Mouse (Mus musculus) cortical plate, adult 2 months (tissue): ENCODE data around the gene Gmeb2. TPM values are rescaled to one million over a fixed set of nuclear protein-coding genes. Genes with fewer than 3 reads are reported as not detected.

Experiments
- H3K27ac ChIP-seq: fragments of 200-500 bp; 2 replicates; pipeline ENCODE4 v1.5.1; 2012; ENCODE audit warnings: low read length, control low read depth, inconsistent platforms; ENCODE audit not compliant: insufficient read depth
- H3K4me1 ChIP-seq: fragments of 200-500 bp; 2 replicates; pipeline ENCODE4 v1.6.1; 2011; ENCODE audit warnings: low read length; ENCODE audit not compliant: control insufficient read depth, insufficient read depth
- H3K4me3 ChIP-seq: fragments of 200-500 bp; 2 replicates; pipeline ENCODE4 v1.5.1; 2011; ENCODE audit warnings: mild to moderate bottlenecking, low read length, control low read depth; ENCODE audit not compliant: insufficient read depth
- CTCF ChIP-seq: fragments of 200-500 bp; IDR thresholded peaks from 2 replicates; pipeline ENCODE4 v1.5.1; 2011; ENCODE audit warnings: mild to moderate bottlenecking, control low read depth, low read length; ENCODE audit not compliant: insufficient read depth; ENCODE audit errors: extremely low read depth
- POLR2A ChIP-seq: fragments of 200-500 bp; IDR thresholded peaks from 2 replicates; pipeline ENCODE4 v1.6.1; 2011; ENCODE audit warnings: mild to moderate bottlenecking, low read length, control low read depth; ENCODE audit not compliant: insufficient read depth; ENCODE audit errors: extremely low read depth
- polyA plus RNA-seq: library from polyadenylated mRNA; depleted of rRNA; stranded (reverse); fragments of >200 nt; gene quantifications from 2 replicates; pipeline ENCODE4 v1.2.3, GENCODE M21; 2012; rRNA removed

Gene Gmeb2
- polyA plus RNA-seq, 1 experiment = 22.8 TPM

DNA sequence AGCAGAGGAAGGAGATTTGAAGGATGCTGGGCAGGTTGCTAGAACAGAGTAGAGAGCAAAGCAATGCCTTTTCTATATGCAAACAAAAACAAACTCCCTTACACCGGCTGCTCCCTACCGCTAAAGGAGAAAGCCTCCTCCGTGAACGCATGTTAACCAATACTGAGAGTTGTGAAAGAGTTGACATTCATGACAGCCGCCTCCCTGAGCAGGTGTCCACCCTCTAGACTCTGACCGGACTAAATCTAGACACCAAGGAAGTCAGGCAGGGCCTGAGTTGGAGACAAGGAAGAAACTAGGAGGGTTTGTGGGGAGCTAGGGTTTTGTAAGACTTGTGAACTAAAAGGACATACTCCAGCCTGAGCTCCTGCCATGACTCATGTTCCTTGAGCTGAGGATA, 84.9 kb downstream of the Gmeb2 start:
- Histone ChIP-seq H3K4me3 (no peak overlapping the region), H3K27ac (no peak overlapping the region), H3K4me1 (no peaks in the 10 kb centered on the region; the same call in 1 of the 2 replicates)
- no peak for TF ChIP-seq POLR2A
- TF ChIP-seq CTCF = no peak

DNA sequence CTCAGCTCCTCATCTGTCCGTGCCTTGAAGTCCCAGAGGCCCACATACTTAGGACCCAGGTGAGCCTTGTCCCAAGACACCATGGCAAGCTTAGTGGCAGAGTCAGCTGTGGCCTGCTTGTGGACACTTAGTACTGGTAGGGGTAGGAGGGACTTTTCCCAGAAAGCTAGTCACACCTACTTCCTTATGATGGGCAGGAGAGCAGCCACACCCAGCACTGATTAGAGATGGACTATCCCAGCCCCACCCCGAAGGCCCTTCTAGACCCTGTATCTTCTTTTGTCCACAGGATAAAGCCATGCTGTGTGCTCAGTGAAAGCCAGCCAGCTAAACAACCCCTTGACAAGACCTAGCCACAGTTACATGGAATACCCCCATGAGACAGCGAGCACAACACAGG, 85.4 kb downstream of the Gmeb2 start, which contains the start of gene Ptk6:
Gene Ptk6, minus strand, starts transcription at position 368 of the 400 bp plus-strand sequence.
- no peak within 1 kb of the TSS for H3K4me3 ChIP-seq
- TF ChIP-seq POLR2A (no peak), CTCF (no peak)
- H3K4me1 ChIP-seq = no peaks in the 10 kb centered on the region; the same call in 1 of the 2 replicates
- H3K27ac ChIP-seq = no peak within 1 kb of the TSS

DNA sequence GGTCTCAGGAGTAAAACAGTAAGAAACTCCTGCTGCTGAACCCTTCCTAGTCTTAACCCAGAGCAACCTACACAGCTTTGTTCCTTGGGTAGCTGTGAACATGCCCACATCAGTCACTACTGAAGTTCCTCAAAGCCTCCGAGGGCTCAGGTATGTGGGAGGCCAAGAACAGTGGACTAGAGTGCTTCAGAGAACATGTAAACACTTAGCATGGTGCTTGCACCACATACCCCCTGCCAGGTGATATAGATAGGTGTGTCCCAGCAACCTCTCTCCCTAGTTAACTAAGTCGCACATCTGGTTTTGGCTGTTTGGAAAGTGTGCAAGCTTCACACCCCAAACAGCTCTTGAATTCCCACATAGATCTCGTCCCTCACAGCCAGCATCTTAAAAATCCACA, 86.2 kb downstream of the Gmeb2 start:
- TF ChIP-seq POLR2A = no peak
- TF ChIP-seq CTCF = no peak
- H3K4me1 ChIP-seq = no peaks in the 10 kb centered on the region; the same call in 1 of the 2 replicates
- no peak overlapping the region for H3K27ac ChIP-seq
- H3K4me3 ChIP-seq = no peak overlapping the region

Other genes starting within 250 kb of the Gmeb2 start
- 17.6 and 17.7 TPM in 2 replicates for gene Chrna4, start 244.5 kb downstream of the Gmeb2 start, polyA plus RNA-seq
- 171 and 180 TPM in 2 replicates for gene Kcnq2, start 152.7 kb downstream of the Gmeb2 start, polyA plus RNA-seq
- 1,125 and 1,195 TPM in 2 replicates for gene Eef1a2, start 131.0 kb downstream of the Gmeb2 start, polyA plus RNA-seq
- gene Ppdpf, start 100.8 kb downstream of the Gmeb2 start, polyA plus RNA-seq = 115 and 128 TPM in 2 replicates
- 0.04 and 0.10 TPM in 2 replicates for gene Ptk6, start 85.2 kb downstream of the Gmeb2 start, polyA plus RNA-seq
- gene Srms, start 74.8 kb downstream of the Gmeb2 start, polyA plus RNA-seq = 0.50 and 0.53 TPM in 2 replicates
- gene Fndc11, start 68.0 kb downstream of the Gmeb2 start, polyA plus RNA-seq = 0.13 TPM in 1 of 2 replicates, not detected in the other
- gene Helz2, start 46.0 kb downstream of the Gmeb2 start, polyA plus RNA-seq = 3.4 TPM in 2 replicates
- 777 and 783 TPM in 2 replicates for gene Stmn3, start 26.5 kb upstream of the Gmeb2 start, polyA plus RNA-seq
- gene Rtel1, start 31.7 kb upstream of the Gmeb2 start, polyA plus RNA-seq = 55.5 and 62.0 TPM in 2 replicates
- gene Zgpat, start 76.9 kb upstream of the Gmeb2 start, polyA plus RNA-seq = 89.3 and 99.8 TPM in 2 replicates
- gene Arfrp1, start 77.4 kb upstream of the Gmeb2 start, polyA plus RNA-seq = 70.9 and 72.7 TPM in 2 replicates
- 66.5 and 71.4 TPM in 2 replicates for gene Lime1, start 92.0 kb upstream of the Gmeb2 start, polyA plus RNA-seq
- 7.5 TPM in 2 replicates for gene Zbtb46, start 171.4 kb upstream of the Gmeb2 start, polyA plus RNA-seq
- gene Abhd16b, start 205.2 kb upstream of the Gmeb2 start, polyA plus RNA-seq = not detected in 2 replicates
- gene Tpd52l2, start 209.1 kb upstream of the Gmeb2 start, polyA plus RNA-seq = 112 and 120 TPM in 2 replicates
- 167 and 177 TPM in 2 replicates for gene Dnajc5, start 232.4 kb upstream of the Gmeb2 start, polyA plus RNA-seq